ENCODE assay signal across 28 mouse cellular contexts in genomic region chr3:148424089-148424488, GRCm38 (mm10).
"Had no signal": no experiment of that assay in that cellular context is flagged by ENCODE, and none has a peak within 500 bp of the region (broad histone marks: within the 10 kb centered on the region; RNA-seq: fewer than 3 reads in every experiment).

No protein-coding gene starts in this region.

- ATAC-seq: hindbrain, embryonic 16.5 days; inflammation-experienced regulatory T-cells, adult 6 months; intestine, embryonic 15.5 days; intestine, postnatal 0 days; liver, postnatal 0 days had no signal

- H3K9ac ChIP-seq: heart, embryonic 12.5 days; hindbrain, embryonic 12.5 days; hindbrain, embryonic 14.5 days; intestine, embryonic 15.5 days; kidney, embryonic 15.5 days; limb, embryonic 12.5 days; liver, embryonic 13.5 days; liver, embryonic 15.5 days; liver, postnatal 0 days had no signal

- H3K4me2 ChIP-seq: heart, embryonic 12.5 days; hindbrain, embryonic 14.5 days; intestine, embryonic 15.5 days; limb, embryonic 12.5 days; liver, embryonic 11.5 days; liver, embryonic 13.5 days; liver, embryonic 15.5 days had no signal

- H3K4me1 ChIP-seq: intestine, embryonic 15.5 days; limb, embryonic 12.5 days had no signal

- H3K27me3 ChIP-seq: hindbrain, embryonic 12.5 days; intestine, embryonic 15.5 days; kidney, embryonic 15.5 days; liver, embryonic 13.5 days; liver, embryonic 15.5 days had no signal

- H3K36me3 ChIP-seq: heart, embryonic 10.5 days; heart, embryonic 12.5 days; hindbrain, embryonic 10.5 days; hindbrain, embryonic 12.5 days; intestine, embryonic 15.5 days; kidney, embryonic 15.5 days; limb, embryonic 10.5 days; limb, embryonic 12.5 days; liver, embryonic 13.5 days; liver, embryonic 15.5 days had no signal

- DNase-seq: gastrocnemius, adult 2 months; gastrocnemius, postnatal 10 days; gastrocnemius, postnatal 25 days; heart, adult 18-20 months; heart, postnatal 10 days; heart, postnatal 4 days; kidney, adult 2 months; kidney, adult 9 months; kidney, postnatal 14 days; liver; liver, embryonic 13.5 days; liver, postnatal 0 days had no signal

- H3K27ac ChIP-seq: gastrocnemius, adult 2 months; heart, embryonic 10.5 days; hindbrain, embryonic 10.5 days; hindbrain, embryonic 12.5 days; hindbrain, embryonic 14.5 days; intestine, embryonic 15.5 days; kidney, embryonic 15.5 days; kidney, postnatal 0 days; left cerebral cortex, adult 2 months; limb, embryonic 10.5 days; limb, embryonic 12.5 days; liver, embryonic 13.5 days; liver, embryonic 15.5 days had no signal

- H3K4me3 ChIP-seq: gastrocnemius, adult 2 months; heart, embryonic 10.5 days; heart, embryonic 12.5 days; hindbrain, embryonic 10.5 days; hindbrain, embryonic 12.5 days; intestine, embryonic 15.5 days; kidney, embryonic 15.5 days; left cerebral cortex, adult 2 months; limb, embryonic 10.5 days; limb, embryonic 12.5 days; liver, embryonic 13.5 days; liver, embryonic 15.5 days had no signal

- H3K9me3 ChIP-seq: heart, embryonic 10.5 days; heart, embryonic 12.5 days; hindbrain, embryonic 10.5 days; hindbrain, embryonic 12.5 days; intestine, embryonic 15.5 days; kidney, embryonic 15.5 days; limb, embryonic 10.5 days; limb, embryonic 12.5 days; liver, embryonic 13.5 days; liver, embryonic 15.5 days had no signal
